Mouse (Mus musculus): ENCODE measurements around the gene Cwc27.

The Cwc27 gene

DNA sequence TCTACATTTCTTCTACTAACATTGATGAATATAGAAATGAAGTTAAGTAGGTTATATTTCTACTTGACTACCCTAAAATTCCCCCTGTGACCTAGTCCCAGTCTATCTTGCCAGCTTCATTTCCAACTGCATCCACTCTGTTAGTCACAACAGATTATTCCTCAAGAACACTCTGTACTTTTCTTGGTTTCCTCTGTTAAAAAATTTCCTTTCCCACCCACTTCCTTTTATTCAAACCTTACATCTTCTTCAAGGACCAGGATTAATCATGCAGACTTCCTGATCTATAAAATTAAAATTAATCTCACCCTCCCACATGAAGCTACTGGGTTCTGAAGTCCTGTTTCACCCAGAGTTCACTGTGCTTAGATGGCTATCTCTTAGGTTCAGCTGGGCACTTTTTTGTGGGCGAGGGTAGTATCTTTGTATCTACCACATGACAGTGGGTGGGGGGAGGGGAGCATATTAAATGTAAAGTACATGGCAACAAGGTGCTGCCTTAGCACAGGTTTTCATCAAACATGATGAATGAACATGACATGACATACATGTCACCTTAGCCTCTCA is 37.8 kb downstream of the Cwc27 start:
- DNase-seq (ENCODE audit: low spot score), result no peak

DNA sequence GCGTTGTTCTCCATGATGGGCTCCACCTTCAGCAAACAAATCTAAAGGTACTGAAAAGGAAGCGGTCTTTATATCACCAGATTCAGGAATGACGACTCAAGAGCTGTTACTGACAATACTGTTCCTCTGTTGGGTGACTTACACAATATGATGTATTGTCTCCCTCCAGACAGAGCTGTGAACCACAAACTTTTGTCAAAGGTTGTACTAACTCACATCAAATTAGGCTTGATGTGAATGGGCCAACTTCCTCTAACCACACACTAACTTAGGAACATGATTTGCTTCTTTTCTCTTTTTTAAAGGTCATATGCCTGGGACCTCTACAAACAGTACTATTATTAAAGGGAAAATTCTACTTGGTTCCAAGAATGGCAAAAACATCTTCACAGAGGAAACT is 53.7 kb downstream of the Cwc27 start:
- DNase-seq (ENCODE audit: low spot score), result no peak

DNA sequence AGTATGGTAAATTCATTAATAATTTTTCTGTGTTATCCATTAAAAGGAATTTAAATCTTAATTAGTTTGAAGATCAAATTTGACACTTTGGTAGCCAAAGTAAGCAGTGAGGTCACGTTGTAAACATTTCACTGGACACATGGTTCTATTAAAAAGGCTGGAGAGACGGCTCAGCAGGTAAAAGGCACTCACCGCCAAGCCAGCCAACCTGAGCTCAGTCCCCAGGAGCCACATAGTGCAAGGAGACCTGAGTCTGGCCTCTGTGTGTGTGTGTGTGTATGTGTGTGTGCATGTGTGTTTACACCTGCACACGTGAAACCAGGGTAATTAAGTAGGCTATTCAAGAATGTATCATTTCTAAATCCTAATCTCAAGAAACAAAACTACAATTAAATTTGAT is 54.5 kb downstream of the Cwc27 start:
- DNase-seq (ENCODE audit: low spot score), result no peak

DNA sequence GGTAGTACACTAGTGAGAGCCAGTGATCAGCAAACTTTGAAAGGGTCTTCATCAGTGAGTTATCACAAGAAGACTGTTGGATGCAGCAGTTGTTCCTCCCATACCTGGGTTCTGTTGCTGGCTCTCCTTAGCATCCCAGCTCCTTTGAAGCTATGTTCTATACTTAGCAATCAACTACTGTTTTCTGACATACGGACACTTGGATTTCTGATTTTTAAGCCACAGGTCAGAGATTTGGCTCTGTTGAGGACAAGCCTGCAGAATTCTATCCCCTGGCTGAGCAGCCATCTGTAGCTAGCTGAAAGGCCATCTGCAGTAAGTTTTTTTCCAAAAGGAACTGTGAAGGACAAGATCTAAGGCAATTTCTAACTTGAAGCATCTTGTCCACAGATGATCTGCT is 57.6 kb downstream of the Cwc27 start:
- DNase-seq (ENCODE audit: low spot score), result no peak

DNA sequence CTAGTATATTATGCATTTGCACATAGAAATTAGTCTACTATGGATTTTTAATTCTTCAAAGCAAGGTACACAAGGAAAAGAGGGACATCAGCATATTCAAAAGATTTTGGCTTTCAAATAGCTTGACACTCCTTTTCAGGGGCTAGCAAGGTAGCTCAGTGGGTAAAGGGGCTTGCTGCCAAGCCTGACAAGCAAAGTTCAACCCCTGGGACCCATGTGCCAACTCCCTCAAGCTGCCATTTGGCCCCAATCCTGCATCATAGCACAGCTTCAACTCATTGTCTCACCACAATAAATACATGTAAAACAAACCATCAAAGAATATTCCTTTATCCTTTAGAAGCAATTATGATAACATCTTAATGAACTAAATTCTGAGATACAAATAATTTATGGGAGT is 69.9 kb downstream of the Cwc27 start:
- no peak for DNase-seq (ENCODE audit: low spot score)

DNA sequence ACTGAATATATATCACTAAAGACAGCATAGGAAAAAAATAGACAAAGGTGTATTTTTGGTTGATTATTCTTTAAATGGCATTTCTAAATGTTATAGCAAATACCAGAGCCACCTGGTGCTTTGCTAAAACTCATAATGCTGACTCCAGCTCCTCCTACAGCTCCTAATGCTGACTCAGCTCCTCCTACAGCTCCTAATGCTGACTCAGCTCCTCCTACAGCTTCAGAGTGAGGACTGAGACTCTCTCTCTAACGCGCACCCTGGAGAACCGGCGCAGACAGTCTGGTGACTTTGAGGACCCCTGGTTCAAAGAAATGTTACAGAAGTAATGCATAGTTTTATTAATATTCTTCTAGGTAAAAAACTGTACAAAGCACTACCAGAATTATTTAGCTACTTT is 74.1 kb downstream of the Cwc27 start:
- no peak for DNase-seq (ENCODE audit: low spot score)

DNA sequence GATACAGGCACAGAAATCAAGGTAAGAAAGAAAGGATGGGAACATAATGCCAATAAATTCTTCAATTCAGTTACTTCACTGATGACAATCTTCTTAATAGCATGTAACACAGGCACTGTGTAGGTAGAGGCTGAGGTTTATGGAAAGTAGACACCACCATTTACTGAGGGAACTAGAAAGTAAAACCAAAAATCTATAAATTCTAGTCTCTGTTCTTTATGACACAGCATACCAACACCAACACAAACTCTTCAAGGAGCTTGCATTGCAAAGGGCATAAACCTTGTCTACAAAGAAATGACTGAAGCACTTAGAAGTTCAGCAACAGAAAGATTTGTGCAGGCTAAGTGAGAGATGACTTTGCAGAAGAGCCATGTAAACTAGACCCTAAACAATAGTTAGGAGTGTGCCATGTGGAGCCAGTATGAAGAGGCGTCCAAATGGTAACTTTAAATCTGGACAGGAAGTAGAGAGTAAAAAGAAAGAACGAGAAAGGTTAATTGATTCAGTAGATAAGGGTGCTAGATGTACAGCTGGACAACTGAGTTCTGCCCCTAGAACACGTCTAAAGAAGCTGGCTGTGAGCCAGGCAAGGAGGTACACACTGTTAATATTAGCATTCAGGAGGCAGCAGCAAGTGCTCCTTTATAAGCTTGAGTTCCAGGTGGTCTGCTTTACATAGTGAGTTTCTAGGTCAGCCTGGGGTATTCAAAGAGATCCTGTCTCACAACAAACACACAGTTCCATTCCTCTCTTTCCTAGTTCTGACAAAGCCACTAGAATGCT is 87.5 kb downstream of the Cwc27 start:
- no peak for DNase-seq (ENCODE audit: low spot score)

DNA sequence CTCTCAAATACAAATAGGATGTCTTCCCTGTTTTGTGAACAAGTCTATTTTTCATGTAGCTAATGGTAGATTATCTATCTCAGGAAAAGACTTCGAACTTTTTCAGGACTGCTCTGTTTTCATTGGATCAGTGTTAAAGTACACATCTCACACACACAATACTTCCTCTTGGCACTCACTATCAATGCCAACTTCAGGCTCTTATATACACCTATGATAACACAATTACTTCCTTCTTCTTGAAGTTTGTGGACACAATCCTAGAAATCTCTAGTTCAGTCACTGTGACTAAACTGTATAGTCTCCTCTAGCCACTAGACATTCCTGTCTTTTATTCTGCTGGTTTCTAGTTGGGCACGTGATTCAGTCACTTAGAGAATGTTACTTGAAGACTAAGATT is 89.3 kb downstream of the Cwc27 start:
- no peak for DNase-seq (ENCODE audit: low spot score)

DNA sequence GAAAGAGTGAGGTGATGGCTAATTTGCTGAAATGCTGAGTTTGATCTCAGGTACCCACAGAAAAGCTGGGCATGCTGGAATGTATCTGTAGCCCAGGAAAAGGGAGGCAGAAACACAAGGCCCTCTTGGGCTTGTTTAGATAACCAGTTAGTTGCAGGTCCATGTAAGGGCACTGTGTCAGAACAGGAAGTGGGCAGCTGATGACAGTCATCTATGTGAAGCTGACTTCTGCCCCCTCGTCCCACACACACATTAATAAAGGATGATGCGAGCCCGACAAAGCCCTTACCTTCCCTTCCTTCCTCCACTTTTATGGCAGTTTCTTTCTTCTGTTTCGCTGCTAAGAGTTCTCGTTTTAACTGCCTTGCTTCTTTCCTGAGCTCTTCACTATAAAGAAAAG is 96.8 kb downstream of the Cwc27 start:
- no peak for DNase-seq (ENCODE audit: low spot score)

DNA sequence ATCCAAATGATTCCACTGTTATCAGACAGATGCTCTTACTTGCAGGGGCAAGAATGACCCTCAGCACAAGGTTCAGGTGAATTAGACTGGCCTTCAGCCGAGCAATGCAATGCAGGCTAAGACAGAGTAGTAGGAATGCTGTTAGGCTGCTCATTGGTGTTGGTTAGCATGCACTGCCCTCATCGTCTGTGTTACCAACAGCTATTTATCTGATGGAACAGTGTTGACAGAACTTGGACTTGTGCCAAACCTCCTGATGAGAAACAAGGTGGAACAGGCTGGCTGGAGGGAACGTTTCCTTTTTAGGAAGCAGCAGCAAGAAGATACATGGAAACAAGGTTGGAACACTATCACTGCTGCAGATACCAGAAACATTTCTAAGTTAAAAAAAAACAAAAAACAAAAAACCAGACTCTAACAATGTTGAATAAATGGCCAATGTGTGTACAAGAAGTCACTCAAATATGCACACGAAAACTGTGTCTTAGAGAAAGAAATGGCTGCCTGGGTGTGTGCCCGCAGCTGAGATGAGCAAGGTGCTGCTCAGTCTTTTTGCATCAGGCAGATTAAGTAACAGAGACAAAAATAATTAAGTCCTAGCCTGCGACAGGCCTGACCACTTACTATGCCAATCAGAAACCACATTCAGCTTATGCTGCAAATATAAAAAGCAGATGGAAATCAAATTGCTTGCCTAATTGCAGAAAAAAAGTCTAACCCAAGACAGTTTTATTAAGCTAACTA is 122.2 kb downstream of the Cwc27 start:
- peak; percentile 62 for DNase-seq (ENCODE audit: low spot score)

DNA sequence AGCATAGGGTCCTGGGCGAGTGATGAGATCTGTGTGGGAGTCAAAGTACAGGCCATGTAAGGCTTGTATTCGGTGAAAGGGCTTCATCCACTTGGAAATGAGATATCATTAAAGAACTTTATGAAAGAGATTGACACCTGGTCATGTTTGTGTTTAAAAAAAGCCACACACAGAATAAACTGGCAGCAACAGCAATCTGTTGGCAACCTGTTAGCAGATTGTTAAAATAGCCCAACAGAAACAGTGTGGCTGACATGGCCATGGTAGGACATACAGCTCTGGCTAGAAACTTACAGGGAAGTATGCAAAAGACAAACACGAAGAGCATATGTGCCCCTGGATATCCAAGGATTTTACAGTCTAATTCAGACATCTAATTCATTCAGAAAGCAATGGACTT is 124.2 kb downstream of the Cwc27 start:
- no peak for DNase-seq (ENCODE audit: low spot score)

DNA sequence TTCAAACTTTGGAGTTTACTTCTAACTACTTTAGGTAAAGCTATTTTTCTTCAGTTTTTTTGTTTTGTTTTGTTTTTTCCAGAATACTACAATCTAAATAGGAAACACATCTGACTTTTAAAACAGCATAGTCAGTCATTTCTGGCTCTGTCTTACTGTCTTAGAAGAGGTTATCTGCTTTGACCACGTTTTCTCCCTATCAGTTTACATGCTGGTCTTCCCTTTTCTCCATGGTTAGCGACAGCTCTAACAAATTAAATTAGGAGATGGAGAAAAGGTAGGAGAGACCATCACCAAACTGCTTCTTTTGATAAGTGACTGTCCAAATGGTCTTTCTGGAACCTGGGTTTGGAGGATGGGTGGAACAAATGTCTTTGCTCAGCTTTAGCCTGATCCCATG is 131.4 kb downstream of the Cwc27 start:
- no peak for DNase-seq (ENCODE audit: low spot score)

DNA sequence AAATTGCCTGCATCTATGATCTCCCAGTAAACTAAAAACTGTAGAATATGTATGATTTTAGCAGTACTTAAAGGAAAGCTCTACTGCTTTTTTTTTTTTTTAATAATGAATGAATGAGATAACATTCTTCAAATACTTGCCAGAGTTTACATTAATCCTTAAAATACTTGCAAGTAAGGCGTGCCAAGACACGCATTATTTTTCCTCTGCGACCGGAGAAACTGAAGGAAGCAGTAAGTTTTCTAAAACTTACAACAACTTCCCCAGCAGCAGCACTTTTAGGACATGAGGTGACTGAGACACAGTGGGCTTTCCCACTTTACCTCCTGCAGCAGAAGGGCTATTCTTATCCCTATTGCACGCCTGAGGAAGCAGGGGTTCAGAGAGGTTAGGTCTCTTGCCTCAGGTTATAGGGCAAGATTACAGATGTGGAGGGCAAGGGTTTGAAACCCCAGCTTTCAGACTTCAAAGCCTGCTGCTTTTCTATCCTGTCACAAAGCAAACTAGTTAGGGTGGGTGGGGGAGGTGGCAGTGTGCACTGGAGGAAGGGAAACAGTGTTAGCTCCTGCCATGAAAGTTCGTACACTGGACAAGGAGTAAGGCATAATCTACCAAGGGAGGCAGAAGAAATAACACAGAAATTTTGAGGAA is 132.5 kb downstream of the Cwc27 start:
- DNase-seq (ENCODE audit: low spot score), result no peak

DNA sequence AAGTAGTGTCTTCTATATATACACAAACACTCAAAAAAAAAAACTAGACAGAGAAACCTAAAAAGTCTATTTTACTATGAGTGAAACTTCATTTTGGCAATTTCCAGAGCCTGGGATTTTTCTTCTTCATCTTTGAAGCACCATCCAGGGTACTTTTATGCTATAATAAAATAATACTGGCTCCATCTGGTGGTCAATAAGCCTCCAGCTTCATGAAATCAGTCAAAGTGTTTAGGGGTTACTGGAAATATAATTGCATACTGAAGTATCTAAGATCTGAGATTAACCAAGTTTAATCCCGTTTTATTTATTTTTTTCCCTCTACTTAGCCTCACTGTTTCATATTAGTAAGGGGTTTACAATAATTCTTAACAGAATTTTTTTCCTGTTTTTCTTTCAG is 135.7 kb downstream of the Cwc27 start:
- DNase-seq (ENCODE audit: low spot score), result no peak

DNA sequence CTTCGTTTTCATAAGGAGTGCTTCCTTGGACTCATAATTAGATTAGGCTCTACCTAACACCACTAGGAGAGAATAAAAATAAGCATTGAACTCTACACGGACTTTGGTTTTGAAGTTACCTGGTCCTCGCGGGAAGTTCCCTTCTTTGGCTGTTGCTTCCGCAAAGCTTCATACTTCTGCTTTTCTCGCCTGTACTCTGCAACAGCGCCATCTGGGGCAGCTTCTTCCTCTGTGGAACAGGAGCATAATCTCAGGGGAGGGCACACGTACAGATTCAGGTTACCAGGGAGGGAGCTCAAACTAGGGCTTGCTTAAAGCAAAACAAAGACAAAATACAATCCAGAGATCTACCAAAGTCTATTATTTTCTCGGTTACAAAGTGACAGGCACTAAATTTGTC is 155.8 kb downstream of the Cwc27 start:
- peak; percentile 29 for DNase-seq (ENCODE audit: low spot score)

DNA sequence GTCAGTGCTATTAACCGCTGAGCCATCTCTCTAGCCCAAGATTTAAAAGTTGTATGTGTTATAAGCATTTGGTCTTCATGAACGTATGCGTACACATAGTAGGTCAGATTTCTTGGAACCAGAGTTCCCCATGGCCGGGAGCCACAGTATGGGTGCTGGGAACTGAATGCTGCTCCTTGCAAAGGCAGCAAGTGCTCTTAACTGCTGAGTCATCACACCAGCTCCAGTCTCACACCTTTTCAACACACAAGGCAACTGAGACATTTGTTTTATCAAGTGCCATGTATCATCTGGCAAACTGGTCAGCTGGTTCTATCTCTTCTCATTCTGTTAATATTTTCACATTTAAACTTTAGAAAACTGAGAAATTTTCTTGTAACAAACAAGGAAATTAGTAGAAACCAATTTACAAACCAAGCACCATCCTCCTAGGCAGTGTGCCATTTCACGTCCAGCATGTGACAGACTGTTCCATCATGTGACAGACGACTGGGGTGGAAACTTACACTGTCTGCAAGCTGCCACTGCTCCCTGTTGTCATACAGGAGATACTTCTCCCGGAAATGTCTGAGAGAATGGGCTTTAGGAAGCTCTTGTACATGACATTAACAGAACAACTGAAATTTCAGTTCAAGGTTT is 156.8 kb downstream of the Cwc27 start:
- no peak for DNase-seq (ENCODE audit: low spot score)

DNA sequence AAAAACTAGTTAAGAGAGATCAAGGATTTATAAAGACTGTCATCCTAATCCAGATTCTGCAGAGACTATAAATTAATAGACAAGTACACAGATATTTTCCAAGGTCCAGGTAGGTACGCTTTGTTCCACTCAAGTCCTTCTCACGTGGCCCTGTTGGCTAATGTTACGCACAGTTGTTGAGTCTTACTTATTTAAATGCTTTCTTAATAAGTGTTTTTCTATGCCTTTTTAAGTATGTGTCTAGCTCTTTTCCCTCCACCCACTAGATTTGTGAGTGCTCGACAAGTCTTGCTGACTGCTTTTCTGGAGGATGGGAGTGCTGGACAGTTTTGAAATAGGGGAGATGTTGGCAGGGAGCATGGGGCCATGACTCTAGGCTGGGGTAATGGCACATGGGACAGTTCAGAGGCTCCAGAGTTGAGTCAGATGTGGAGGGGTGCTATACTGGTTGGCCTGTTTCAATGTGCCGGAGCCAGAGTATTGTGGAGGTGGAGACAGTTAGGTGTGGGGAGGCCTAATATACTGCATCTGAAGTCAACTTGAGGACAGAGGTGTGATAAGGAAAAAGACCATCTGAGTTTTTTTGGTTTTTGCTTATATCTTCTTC is 160.2 kb downstream of the Cwc27 start:
- no peak for DNase-seq (ENCODE audit: low spot score)

DNA sequence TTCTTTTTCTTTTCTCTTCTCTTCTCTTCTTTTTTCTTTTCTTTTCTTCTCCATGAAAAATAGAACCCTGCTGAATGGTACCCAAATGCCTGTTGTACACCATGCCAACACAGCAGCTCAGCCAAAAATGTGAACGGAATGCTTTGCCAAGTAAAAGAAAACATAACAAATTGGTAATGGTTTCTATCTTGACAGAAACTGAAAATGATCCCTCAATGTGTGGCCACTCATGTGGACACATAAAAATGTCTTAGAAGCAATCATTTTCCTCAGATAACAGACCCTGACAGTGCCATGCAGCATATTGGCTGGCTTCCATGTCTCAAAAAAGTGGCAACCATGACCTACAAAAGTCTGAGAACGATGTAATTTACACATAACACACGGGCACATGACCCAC is 161.8 kb downstream of the Cwc27 start:
- DNase-seq (ENCODE audit: low spot score), result no peak

DNA sequence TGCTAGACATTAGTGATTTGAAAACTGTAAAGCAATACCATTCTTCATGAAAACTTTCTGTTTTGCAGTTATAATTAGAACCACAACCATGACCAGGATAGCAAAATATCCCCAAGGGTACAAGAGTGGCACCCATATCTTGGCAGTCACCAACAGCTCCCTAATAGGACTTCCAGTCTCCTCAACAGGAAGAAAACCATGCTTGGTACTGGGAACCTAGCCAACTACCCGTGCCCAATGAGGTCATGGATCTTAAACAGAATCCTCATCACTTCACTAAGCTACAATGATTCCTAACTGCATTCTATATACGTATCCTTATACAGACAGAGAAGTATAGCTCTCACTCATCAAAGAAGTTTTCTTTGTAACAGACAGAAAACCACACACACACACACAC is 165.2 kb downstream of the Cwc27 start:
- no peak for DNase-seq (ENCODE audit: low spot score)

DNA sequence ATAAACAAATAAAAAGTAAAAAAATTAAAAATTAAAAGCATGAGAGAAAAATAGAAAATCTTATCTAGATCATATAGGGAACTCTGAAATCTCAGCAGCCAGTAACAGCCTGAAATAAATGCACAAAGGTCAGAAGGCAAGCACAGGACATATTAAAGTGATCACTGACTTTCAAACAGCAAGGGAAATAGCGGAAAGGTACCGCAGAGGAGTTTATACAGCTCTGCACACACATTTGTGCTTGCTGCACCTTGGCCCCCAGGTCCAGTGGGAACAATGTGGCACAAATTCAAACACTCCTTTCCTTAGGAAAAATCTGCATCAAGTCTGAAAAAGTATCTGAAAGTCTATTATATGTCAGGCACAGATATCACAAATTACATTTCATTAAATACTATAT is 166.3 kb downstream of the Cwc27 start:
- no peak for DNase-seq (ENCODE audit: low spot score)

DNA sequence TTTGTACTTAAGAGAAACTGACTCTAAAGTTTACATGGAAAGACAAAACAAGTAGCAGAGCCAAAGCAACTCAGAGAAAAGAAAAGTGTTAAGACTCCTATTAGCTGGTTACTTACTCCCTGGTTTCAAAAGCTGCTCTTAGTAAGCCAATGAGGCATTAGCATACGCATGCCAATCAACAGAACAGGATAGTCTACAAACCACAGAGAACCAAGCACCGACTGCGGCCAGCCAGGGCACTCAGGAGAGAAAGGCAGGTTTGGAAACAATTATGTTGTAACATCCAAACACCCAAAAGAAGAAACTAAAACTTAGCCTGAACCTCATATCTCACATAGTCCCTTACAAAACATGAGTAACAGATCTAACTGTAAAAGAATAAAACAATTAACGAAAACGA is 166.8 kb downstream of the Cwc27 start:
- DNase-seq (ENCODE audit: low spot score), result no peak

DNA sequence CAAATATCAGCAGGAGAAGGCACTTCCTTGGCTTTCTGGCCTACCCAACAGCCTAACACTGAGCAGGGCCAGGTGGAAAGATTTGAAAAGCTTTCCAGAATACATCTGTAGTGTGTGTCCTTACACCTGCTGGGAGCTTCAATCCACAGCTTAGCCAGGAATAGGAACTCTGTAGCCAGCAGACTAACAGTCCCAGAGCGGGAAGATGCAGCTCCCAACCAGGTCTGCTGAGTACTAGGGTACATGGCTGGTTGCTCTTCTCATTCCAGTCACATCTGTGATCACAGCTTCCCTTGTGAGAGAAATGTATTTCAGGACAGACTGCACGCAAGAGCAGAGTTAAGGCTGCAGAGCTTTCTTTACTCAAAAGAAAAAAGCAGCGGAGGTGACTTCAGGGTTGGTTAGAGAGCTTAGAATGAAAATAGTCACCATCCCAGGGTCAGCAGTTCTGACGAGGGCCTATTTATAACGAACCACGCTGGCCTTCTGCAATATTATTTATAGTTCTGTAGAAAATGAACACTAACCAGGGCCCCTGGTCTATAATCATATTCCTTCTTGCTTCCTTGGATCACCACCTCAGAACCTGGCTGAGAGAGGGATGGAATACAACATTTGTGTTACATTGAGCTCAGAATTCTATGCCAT is 171.0 kb downstream of the Cwc27 start:
- DNase-seq (ENCODE audit: low spot score), result no peak

All from testis, postnatal 14 days (tissue).